Mouse (Mus musculus): Measurements from ENCODE around the gene March1.

March1 gene

GRCm38 (mm10) chr8:66033651-66034050 lies 416.0 kb downstream of the March1 start:
- no peak for DNase-seq

- no peak for DNase-seq
Observed at GRCm38 (mm10) chr8:66034429-66034828, 416.7 kb downstream of the March1 start.

- DNase-seq: no peak
Observed at GRCm38 (mm10) chr8:66094152-66094551, 476.5 kb downstream of the March1 start.

- DNase-seq: no peak
Observed at GRCm38 (mm10) chr8:66098148-66098547, 480.4 kb downstream of the March1 start.

- DNase-seq: no peak
Observed at GRCm38 (mm10) chr8:66119294-66119693, 501.6 kb downstream of the March1 start.

GRCm38 (mm10) chr8:66159648-66160047 lies 541.9 kb downstream of the March1 start:
- no peak for DNase-seq

GRCm38 (mm10) chr8:66166835-66167234 lies 549.1 kb downstream of the March1 start:
- no peak for DNase-seq

GRCm38 (mm10) chr8:66167405-66168173 lies 549.9 kb downstream of the March1 start:
- no peak for DNase-seq

GRCm38 (mm10) chr8:66179336-66179735 lies 561.6 kb downstream of the March1 start:
- DNase-seq: no peak

GRCm38 (mm10) chr8:66181265-66181664 lies 563.6 kb downstream of the March1 start:
- no peak for DNase-seq

- DNase-seq: no peak
Observed at GRCm38 (mm10) chr8:66182257-66182656, 564.6 kb downstream of the March1 start.

GRCm38 (mm10) chr8:66183454-66183853 lies 565.8 kb downstream of the March1 start:
- DNase-seq: no peak

- DNase-seq: no peak
Observed at GRCm38 (mm10) chr8:66185226-66185625, 567.5 kb downstream of the March1 start.

GRCm38 (mm10) chr8:66194416-66194815 lies 576.7 kb downstream of the March1 start:
- no peak for DNase-seq

- no peak for DNase-seq
Observed at GRCm38 (mm10) chr8:66200169-66200568, 582.5 kb downstream of the March1 start.

- peak; percentile 19 for DNase-seq
Observed at GRCm38 (mm10) chr8:66203814-66204438, 586.2 kb downstream of the March1 start.

- no peak for DNase-seq
Observed at GRCm38 (mm10) chr8:66209553-66209952, 591.9 kb downstream of the March1 start.

GRCm38 (mm10) chr8:66210294-66210693 lies 592.6 kb downstream of the March1 start:
- DNase-seq: no peak

GRCm38 (mm10) chr8:66219974-66220373 lies 602.3 kb downstream of the March1 start:
- no peak for DNase-seq

- no peak for DNase-seq
Observed at GRCm38 (mm10) chr8:66229931-66230330, 612.2 kb downstream of the March1 start.

- no peak for DNase-seq
Observed at GRCm38 (mm10) chr8:66269546-66269945, 651.8 kb downstream of the March1 start.

GRCm38 (mm10) chr8:66270116-66270515 lies 652.4 kb downstream of the March1 start:
- DNase-seq: no peak

- no peak for DNase-seq
Observed at GRCm38 (mm10) chr8:66317824-66318223, 700.1 kb downstream of the March1 start.

- peak; percentile 33 for DNase-seq
Observed at GRCm38 (mm10) chr8:66323045-66323807, 705.5 kb downstream of the March1 start.

Measured in right cerebral cortex, postnatal 14 days (tissue).